Mouse (Mus musculus) kidney, embryonic 15.5 days (tissue): ENCODE measurements around the gene Gm49384. TPM values are rescaled to one million over a fixed set of nuclear protein-coding genes. Genes with fewer than 3 reads are reported as not detected.

Experiments
- ATAC-seq: fragments of 200-750 bp; cut with Nextera tagmentation; replicated peaks from 2 replicates; pipeline ENCODE4 v1.8.0; 2017; ENCODE audit warnings: moderate TSS enrichment; ENCODE audit not compliant: low FRiP score
- H3K27ac ChIP-seq: fragments of 300-500 bp; sonication (generic); 2 replicates; pipeline ENCODE4 v1.5.1; 2015; ENCODE audit warnings: mild to moderate bottlenecking, inconsistent platforms
- H3K27me3 ChIP-seq: fragments of 300-500 bp; sonication (generic); 2 replicates; pipeline ENCODE4 v1.6.1; 2015; ENCODE audit warnings: inconsistent platforms
- H3K36me3 ChIP-seq: fragments of 300-500 bp; sonication (generic); 2 replicates; pipeline ENCODE4 v1.6.1; 2015; ENCODE audit warnings: inconsistent platforms
- H3K4me1 ChIP-seq: fragments of 300-500 bp; sonication (generic); 2 replicates; pipeline ENCODE4 v1.6.1; 2015; ENCODE audit warnings: inconsistent platforms
- H3K4me2 ChIP-seq: fragments of 300-500 bp; sonication (generic); 2 replicates; pipeline ENCODE4 v1.6.1; 2015; ENCODE audit warnings: moderate library complexity, mild to moderate bottlenecking, inconsistent platforms
- H3K4me3 ChIP-seq: fragments of 300-500 bp; sonication (generic); replicated peaks from 2 replicates; pipeline ENCODE4 v1.5.1; 2015; ENCODE audit warnings: mild to moderate bottlenecking, inconsistent platforms
- H3K9ac ChIP-seq: fragments of 300-500 bp; sonication (generic); 2 replicates; pipeline ENCODE4 v1.6.1; 2015; ENCODE audit warnings: mild to moderate bottlenecking, inconsistent platforms
- H3K9me3 ChIP-seq: fragments of 300-500 bp; sonication (generic); replicated peaks from 2 replicates; pipeline ENCODE4 v1.6.1; 2016; ENCODE audit warnings: inconsistent platforms
- WGBS: fragments of 180-500 bp; shearing (Covaris S2); methylation state at CpG from one replicate; pipeline ENCODE4 v1.1.7; 2015; ENCODE audit warnings: mixed read lengths; 5-methylcytosine and 5-hydroxymethylcytosine counted together
- polyA plus RNA-seq: library from polyadenylated mRNA; unstranded; fragments of >200 nt; fragmentation: Nextera tagmentation; extraction: Ambion mirVana; gene quantifications from 2 replicates; pipeline ENCODE4 v1.2.1, GENCODE M21; 2015

The Gm49384 gene
- polyA plus RNA-seq, 1 experiment from 2014 or later = 27.4 TPM

DNA sequence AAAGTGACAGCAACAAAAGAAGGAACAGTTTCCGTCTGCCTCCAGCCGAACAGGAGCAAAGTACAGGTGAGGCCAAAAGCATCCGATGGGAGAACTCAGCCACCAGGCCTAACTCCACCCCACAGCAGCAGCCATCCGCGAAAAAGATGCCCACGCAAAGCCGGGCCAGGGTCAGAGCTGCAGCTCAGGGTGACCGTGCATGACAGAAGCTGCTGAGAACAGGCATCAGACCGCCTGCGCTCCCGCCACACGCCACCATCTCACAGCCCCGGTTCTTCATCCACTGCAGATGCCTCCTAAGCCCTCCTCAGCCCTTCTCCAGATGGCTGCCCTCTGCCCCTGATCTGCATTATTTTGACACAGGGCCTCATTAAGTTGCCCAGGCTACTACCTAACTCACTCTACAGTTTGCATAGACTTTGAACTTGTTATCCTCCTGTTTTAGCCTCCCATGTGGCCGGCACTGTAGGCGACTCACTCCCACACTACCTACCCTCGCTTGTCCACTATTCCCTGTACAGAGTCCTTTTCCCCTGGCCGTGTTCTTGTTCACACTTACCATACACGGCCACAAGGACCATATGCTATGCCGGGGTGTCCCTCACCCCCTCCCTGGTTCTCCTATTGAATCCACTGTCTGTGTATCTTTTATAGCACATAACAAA, 16.7 kb upstream of the Gm49384 start:
- Histone ChIP-seq H3K4me3 (no peak overlapping the region), H3K36me3 (peaks cover 86% of the 10 kb centered on the region), H3K9me3 (no peaks in the 10 kb centered on the region), H3K4me2 (no peak overlapping the region), H3K9ac (no peak overlapping the region), H3K27me3 (no peaks in the 10 kb centered on the region), H3K4me1 (peaks cover 7% of the 10 kb centered on the region; the same call in 1 of the 2 replicates), H3K27ac (peak overlapping the region; percentile 0; the same call in 1 of the 2 replicates)
- 65% methylated on average over 19 of the region's 19 CpGs for WGBS
- peak; percentile 76 for ATAC-seq

- WGBS = 93% methylated on average over 7 of the region's 7 CpGs
- Histone ChIP-seq H3K9me3 (no peaks in the 10 kb centered on the region), H3K9ac (no peak overlapping the region), H3K4me3 (no peak overlapping the region), H3K4me1 (peaks cover 7% of the 10 kb centered on the region; the same call in 1 of the 2 replicates), H3K27me3 (no peaks in the 10 kb centered on the region), H3K4me2 (no peak overlapping the region), H3K27ac (no peak overlapping the region), H3K36me3 (peaks cover 97% of the 10 kb centered on the region)
- ATAC-seq = no peak
Observed at GRCm38 (mm10) chr12:69216587-69216986, 12.5 kb upstream of the Gm49384 start.

DNA sequence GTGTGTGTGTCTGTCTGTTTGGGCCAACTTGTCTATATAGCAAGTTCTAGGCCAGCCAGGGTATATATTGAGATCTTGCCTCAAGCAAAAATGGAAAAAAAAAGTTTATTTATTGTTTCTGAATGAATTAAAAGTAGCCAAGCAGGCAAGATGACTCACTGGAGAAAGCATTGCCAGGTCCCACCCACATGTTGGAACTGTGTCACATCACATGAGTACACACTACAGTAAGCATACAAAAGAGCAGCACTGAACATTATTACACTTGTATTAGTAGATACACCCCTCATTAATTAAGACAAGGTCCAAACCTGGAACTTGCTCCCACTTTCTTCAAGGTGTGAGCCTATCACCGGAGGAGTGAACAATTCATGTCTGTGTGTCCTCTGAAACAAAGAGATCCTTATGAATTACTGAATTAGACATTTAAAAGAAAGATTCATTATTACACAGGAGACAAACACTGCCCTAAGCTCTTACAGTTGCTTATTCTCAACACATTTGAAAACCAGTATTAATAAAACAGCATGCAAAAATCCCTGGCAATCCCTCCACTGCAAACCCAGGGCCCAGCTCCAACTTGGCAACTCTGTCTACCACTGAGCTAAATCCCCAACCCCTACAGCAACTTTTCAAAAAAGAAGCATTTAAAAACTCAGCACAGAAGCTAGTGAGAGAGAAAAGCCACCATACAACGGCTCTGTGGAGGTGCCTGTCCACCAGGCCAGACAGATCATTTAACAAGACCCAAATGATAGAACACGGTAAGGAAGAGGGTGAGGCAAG, 11.1 kb upstream of the Gm49384 start:
- H3K9ac ChIP-seq = no peak overlapping the region
- H3K27me3 ChIP-seq = no peaks in the 10 kb centered on the region
- peaks cover 95% of the 10 kb centered on the region for H3K36me3 ChIP-seq
- H3K4me3 ChIP-seq = no peak overlapping the region
- whole genome bisulfite sequencing = 92% methylated on average over 3 of the region's 3 CpGs
- H3K4me1 ChIP-seq = no peaks in the 10 kb centered on the region
- H3K27ac ChIP-seq = no peak overlapping the region
- ATAC-seq = no peak
- no peaks in the 10 kb centered on the region for H3K9me3 ChIP-seq
- no peak overlapping the region for H3K4me2 ChIP-seq

GRCm38 (mm10) chr12:69214393-69214792, 10.3 kb upstream of the Gm49384 start:
- H3K9me3 ChIP-seq = no peaks in the 10 kb centered on the region
- H3K27me3 ChIP-seq = no peaks in the 10 kb centered on the region
- H3K4me2 ChIP-seq = no peak overlapping the region
- H3K9ac ChIP-seq = no peak overlapping the region
- peaks cover 95% of the 10 kb centered on the region for H3K36me3 ChIP-seq
- ATAC-seq = no peak
- H3K4me3 ChIP-seq = no peak overlapping the region
- no peaks in the 10 kb centered on the region for H3K4me1 ChIP-seq
- no peak overlapping the region for H3K27ac ChIP-seq
- WGBS = 93% methylated on average over 7 of the region's 7 CpGs

DNA sequence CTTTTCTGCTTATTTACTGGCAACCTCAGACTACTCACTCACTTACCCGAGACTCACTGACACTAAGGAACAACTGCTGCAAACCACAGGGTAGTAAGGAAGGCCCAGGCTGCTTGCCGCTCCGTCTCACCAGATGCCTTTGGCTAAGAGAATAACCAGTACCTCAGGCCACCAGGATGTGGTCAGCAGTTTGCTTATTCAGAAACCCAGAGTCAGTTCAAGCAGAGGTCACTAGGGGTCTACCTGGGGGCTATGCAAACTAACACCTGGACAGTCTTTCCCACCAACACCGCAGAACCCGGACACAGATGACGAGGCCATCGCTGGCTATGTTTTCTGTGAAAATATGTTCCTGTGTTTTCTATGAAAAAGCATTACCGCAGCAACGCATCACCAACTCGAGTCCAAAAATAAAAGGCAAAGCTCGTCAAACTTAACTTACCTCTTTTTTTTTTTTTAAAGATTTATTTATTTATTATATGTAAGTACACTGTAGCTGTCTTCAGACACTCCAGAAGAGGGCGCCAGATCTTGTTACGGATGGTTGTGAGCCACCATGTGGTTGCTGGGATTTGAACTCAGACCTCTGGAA, 9.2 kb upstream of the Gm49384 start:
- H3K4me1 ChIP-seq = no peaks in the 10 kb centered on the region
- H3K27me3 ChIP-seq = no peaks in the 10 kb centered on the region
- H3K9me3 ChIP-seq = no peaks in the 10 kb centered on the region
- H3K4me3 ChIP-seq = no peak overlapping the region
- no peak overlapping the region for H3K4me2 ChIP-seq
- H3K36me3 ChIP-seq = peaks cover 93% of the 10 kb centered on the region
- H3K9ac ChIP-seq = no peak overlapping the region
- no peak overlapping the region for H3K27ac ChIP-seq
- WGBS = 95% methylated on average over 13 of the region's 13 CpGs
- no peak for ATAC-seq

GRCm38 (mm10) chr12:69211057-69211456, 7.0 kb upstream of the Gm49384 start:
- no peaks in the 10 kb centered on the region for H3K4me1 ChIP-seq
- no peak overlapping the region for H3K9ac ChIP-seq
- H3K4me2 ChIP-seq = no peak overlapping the region
- ATAC-seq = no peak
- 81% methylated on average over 5 of the region's 5 CpGs for WGBS
- no peak overlapping the region for H3K4me3 ChIP-seq
- H3K9me3 ChIP-seq = no peaks in the 10 kb centered on the region
- H3K27me3 ChIP-seq = no peaks in the 10 kb centered on the region
- H3K36me3 ChIP-seq = peaks cover 90% of the 10 kb centered on the region
- H3K27ac ChIP-seq = no peak overlapping the region

DNA sequence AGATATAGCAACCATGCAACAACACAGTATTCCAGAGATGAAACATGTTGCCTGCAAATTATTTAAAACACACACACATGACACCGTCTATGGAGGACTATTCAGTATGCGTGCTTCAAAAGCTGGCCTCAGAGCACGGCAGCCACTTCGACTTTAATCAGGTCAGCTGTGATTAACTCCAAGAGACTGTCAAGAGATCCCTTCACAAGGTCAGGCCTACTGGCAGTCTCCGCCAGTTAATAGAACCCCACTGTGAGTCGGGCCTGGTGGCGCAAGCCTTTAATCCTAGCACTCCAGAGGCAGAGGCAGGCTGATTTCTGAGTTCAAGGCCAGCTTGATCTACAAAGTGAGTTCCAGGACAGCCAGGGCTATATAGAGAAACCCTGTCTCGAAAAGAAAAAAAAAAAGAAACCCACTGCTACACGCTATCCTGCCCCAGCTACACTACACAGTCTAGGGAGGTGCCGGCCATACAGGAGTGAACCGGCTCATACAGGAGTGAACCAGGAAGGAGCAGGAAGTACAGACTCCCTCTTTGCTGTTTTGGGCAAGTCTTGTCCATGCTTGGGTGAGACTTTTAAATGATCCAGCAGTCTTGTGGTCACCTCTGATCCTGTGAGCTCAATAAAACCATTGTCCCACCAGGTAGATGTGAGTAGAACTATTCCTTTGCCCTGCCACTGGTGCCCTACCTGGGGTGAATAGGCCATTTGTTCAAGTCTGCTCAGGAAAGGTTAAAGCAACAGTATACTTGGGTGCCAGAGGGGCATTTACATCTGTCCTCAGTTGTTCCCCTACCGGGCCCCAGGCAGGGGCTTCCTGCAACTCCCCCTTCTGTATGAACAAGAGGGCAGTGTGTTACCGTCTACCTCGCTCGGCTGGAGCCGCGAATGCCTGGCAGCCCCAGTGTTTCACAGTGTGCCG, 6.3 kb upstream of the Gm49384 start:
- peak; percentile 60 for ATAC-seq
- H3K27ac ChIP-seq = no peak overlapping the region
- no peak overlapping the region for H3K4me2 ChIP-seq
- peaks cover 87% of the 10 kb centered on the region for H3K36me3 ChIP-seq
- no peak overlapping the region for H3K9ac ChIP-seq
- WGBS = 88% methylated on average over 18 of the region's 18 CpGs
- no peaks in the 10 kb centered on the region for H3K27me3 ChIP-seq
- no peak overlapping the region for H3K4me3 ChIP-seq
- no peaks in the 10 kb centered on the region for H3K9me3 ChIP-seq
- no peaks in the 10 kb centered on the region for H3K4me1 ChIP-seq

DNA sequence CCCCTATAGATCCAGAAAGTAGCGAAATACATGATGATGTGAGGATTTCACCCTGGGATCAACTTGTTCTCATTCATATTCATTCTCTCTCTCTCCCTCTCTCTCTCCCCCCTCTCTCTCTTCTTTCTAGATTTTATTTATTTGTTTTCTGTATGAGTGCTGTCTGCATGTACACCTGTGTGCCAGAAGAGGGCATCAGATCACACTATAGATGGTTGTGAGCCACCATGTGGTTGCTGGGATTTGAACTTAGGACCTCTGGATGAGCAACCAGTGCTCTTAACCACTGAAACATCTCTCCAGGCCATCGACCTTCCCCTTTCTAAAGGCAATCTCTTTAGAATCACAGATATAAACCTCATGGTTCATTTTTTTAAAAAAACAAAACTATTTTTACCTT, 4.5 kb upstream of the Gm49384 start:
- Histone ChIP-seq H3K9me3 (no peaks in the 10 kb centered on the region), H3K36me3 (peaks cover 79% of the 10 kb centered on the region), H3K4me1 (no peaks in the 10 kb centered on the region), H3K4me3 (no peak overlapping the region), H3K4me2 (no peak overlapping the region), H3K27ac (no peak overlapping the region), H3K27me3 (no peaks in the 10 kb centered on the region), H3K9ac (no peak overlapping the region)
- no peak for ATAC-seq
- 90% methylated on average over 2 of the region's 2 CpGs for WGBS

- WGBS = 91% methylated on average over 7 of the region's 7 CpGs
- no peak overlapping the region for H3K27ac ChIP-seq
Observed at GRCm38 (mm10) chr12:69207926-69208325, 3.9 kb upstream of the Gm49384 start.

GRCm38 (mm10) chr12:69207396-69207795, 3.3 kb upstream of the Gm49384 start:
- Histone ChIP-seq H3K9ac (no peak overlapping the region), H3K4me3 (no peak overlapping the region), H3K4me1 (no peaks in the 10 kb centered on the region), H3K4me2 (no peak overlapping the region), H3K27me3 (no peaks in the 10 kb centered on the region), H3K27ac (no peak overlapping the region), H3K9me3 (no peaks in the 10 kb centered on the region), H3K36me3 (peaks cover 79% of the 10 kb centered on the region)
- 97% methylated on average over 8 of the region's 8 CpGs for WGBS
- ATAC-seq = no peak

More at GRCm38 (mm10) chr12:69207926-69208325, 3.9 kb upstream of the Gm49384 start:
- no peak overlapping the region for H3K4me3 ChIP-seq
- no peaks in the 10 kb centered on the region for H3K9me3 ChIP-seq
- H3K4me2 ChIP-seq = no peak overlapping the region
- no peak overlapping the region for H3K9ac ChIP-seq
- no peaks in the 10 kb centered on the region for H3K4me1 ChIP-seq
- H3K27me3 ChIP-seq = no peaks in the 10 kb centered on the region
- no peak for ATAC-seq
- peaks cover 79% of the 10 kb centered on the region for H3K36me3 ChIP-seq

- Histone ChIP-seq H3K4me2 (peak overlapping the region; percentile 92; the same call in 1 of the 2 replicates), H3K27me3 (no peaks in the 10 kb centered on the region), H3K9me3 (no peaks in the 10 kb centered on the region), H3K4me3 (no peak overlapping the region; the same call in none of the 2 replicates), H3K27ac (no peak overlapping the region), H3K36me3 (peaks cover 41% of the 10 kb centered on the region), H3K4me1 (peaks cover 22% of the 10 kb centered on the region), H3K9ac (0 out of 2 replicates have a peak overlapping the region, but pooled peaks have one; percentile 1)
- ATAC-seq = no peak
Observed at GRCm38 (mm10) chr12:69198985-69199384, 5.1 kb downstream of the Gm49384 start.
